Mouse (Mus musculus): ENCODE measurements around the gene Arhgap30. TPM values are rescaled to one million over a fixed set of nuclear protein-coding genes. Genes with fewer than 3 reads are reported as not detected.
A peak's percentile ranks its signal among the peaks of the same experiment; 100 is the strongest.

Arhgap30 gene
- polyA plus RNA-seq, 1 experiment from 2014 or later = 1.3 TPM

DNA sequence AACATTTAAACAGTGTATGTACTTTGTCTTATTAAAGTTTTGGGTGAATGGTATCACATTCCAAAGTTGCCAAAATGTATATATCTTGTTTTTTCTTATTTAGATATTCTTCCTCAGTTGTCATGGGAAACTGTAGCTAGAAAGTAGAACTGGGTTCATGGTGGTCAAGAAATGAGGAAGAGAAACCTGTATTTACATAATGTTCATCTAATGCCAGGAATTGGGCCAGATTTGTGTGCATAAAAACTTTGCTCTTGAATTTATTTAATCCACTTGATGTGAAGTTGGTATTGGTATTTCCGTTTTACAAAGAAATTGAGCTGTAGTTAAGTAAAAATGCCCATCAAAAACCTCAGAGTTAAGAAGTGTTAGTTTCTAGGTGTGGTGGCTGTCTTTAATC is 21.5 kb downstream of the Arhgap30 start:
- no peak for TF ChIP-seq CTCF (IDR thresholded peaks at IDR 0.05; ENCODE audit: low read depth)
- no peak overlapping the region for H3K4me3 ChIP-seq (ENCODE audit: low read depth, low read length)
- WGBS = 95% methylated on average over 1 of the region's 1 CpGs
- H3K36me3 ChIP-seq (ENCODE audit: control insufficient read depth, insufficient read depth) = peaks cover 1% of the 10 kb centered on the region; the same call in 1 of the 2 replicates
- H3K9me3 ChIP-seq (ENCODE audit: control insufficient read depth) = no peaks in the 10 kb centered on the region
- no peak overlapping the region for H3K9ac ChIP-seq (ENCODE audit: low read depth, low read length)
- no peak for ATAC-seq
- no peaks in the 10 kb centered on the region for H3K4me1 ChIP-seq (replicated peaks; ENCODE audit: control insufficient read depth, insufficient read depth, low read length)
- no peak overlapping the region for H3K4me2 ChIP-seq (replicated peaks; ENCODE audit: low read depth)
- no peak overlapping the region for H3K27ac ChIP-seq (ENCODE audit: low read depth, low read length)
- 0 out of 2 replicates have a peak, but pooled peaks cover 6% of the 10 kb centered on the region for H3K27me3 ChIP-seq (replicated peaks; ENCODE audit: control insufficient read depth, insufficient read depth, low read length)

DNA sequence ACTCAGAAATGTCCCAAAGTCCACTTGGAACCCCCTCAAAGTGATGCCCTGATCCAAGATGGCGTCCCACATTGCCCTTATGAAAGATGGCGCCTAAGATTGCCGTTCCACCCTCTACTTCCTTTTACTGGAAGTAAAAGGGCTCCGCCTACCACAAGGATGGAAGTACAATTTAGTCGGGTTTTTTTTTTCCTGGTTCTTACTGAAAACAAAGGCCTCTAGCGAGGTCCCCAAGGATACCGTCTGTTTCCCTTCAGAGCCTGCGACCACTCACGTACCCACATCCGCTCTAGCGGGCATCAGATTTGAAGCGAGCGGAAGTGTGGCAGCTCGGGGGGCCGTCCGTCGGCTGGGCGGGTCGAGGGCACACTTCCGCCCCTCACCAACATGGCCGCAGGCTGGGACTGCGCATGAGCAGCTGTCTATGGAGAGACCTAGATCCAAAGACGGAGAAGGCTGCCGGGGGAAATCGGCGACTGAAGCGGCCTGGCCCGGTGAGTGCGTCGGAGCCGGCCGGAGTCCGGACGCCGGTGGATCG is 22.3 kb downstream of the Arhgap30 start, which contains the start of gene Usf1:
Usf1 (plus strand) TSS at position 367 of the 538 bp plus-strand sequence.
- peak; percentile 95 for ATAC-seq
- Histone ChIP-seq H3K4me1 (replicated peaks; ENCODE audit: control insufficient read depth, insufficient read depth, low read length) (no peaks in the 10 kb centered on the region), H3K9me3 (ENCODE audit: control insufficient read depth) (no peaks in the 10 kb centered on the region), H3K27ac (ENCODE audit: low read depth, low read length) (peak within 1 kb of the TSS; percentile 91), H3K36me3 (ENCODE audit: control insufficient read depth, insufficient read depth) (peaks cover 9% of the 10 kb centered on the region), H3K9ac (ENCODE audit: low read depth, low read length) (peak within 1 kb of the TSS; percentile 93), H3K27me3 (replicated peaks; ENCODE audit: control insufficient read depth, insufficient read depth, low read length) (0 out of 2 replicates have a peak, but pooled peaks cover 6% of the 10 kb centered on the region), H3K4me3 (ENCODE audit: low read depth, low read length) (peak within 1 kb of the TSS; percentile 100), H3K4me2 (replicated peaks; ENCODE audit: low read depth) (peak within 1 kb of the TSS; percentile 72)
- 0% methylated on average over 36 of the region's 36 CpGs for WGBS
- 0 out of 2 replicates have a peak, but pooled peaks have one; percentile 2 for TF ChIP-seq CTCF (IDR thresholded peaks at IDR 0.05; ENCODE audit: low read depth)

GRCm38 (mm10) chr1:171411492-171411941 is 22.8 kb downstream of the Arhgap30 start:
- no peaks in the 10 kb centered on the region for H3K9me3 ChIP-seq (ENCODE audit: control insufficient read depth)
- H3K4me1 ChIP-seq (replicated peaks; ENCODE audit: control insufficient read depth, insufficient read depth, low read length) = no peaks in the 10 kb centered on the region
- no peak for TF ChIP-seq CTCF (IDR thresholded peaks at IDR 0.05; ENCODE audit: low read depth)
- H3K4me2 ChIP-seq (replicated peaks; ENCODE audit: low read depth) = peak overlapping the region; percentile 72
- peak overlapping the region; percentile 100 for H3K4me3 ChIP-seq (ENCODE audit: low read depth, low read length)
- under 1% methylated on average over 39 of the region's 39 CpGs for WGBS
- peaks cover 14% of the 10 kb centered on the region for H3K36me3 ChIP-seq (ENCODE audit: control insufficient read depth, insufficient read depth)
- ATAC-seq = peak; percentile 64
- peak overlapping the region; percentile 91 for H3K27ac ChIP-seq (ENCODE audit: low read depth, low read length)
- H3K27me3 ChIP-seq (replicated peaks; ENCODE audit: control insufficient read depth, insufficient read depth, low read length) = 0 out of 2 replicates have a peak, but pooled peaks cover 6% of the 10 kb centered on the region
- peak overlapping the region; percentile 93 for H3K9ac ChIP-seq (ENCODE audit: low read depth, low read length)

DNA sequence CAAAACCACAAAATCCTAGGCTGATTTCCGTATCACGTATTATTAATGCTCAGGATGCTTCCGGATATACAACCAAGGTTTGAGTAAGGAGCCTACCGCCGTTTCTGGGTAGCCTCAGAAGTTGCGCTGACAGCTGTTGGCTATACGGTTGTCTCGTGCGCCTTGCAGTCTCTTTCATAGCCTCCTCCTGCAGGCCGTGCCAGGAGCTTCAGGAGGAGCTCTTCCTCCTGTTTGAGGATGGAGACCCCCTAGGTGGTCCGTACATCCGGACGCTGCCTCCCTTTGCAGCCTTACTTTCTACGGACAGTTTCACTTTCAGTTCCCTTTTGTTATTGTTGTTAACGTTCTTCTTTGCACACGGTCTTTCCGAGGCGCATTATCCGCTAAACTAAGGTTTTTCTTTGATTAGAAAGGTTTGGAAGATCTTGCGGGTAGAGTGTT is 23.3 kb downstream of the Arhgap30 start:
- Histone ChIP-seq H3K9ac (ENCODE audit: low read depth, low read length) (peak overlapping the region; percentile 93), H3K4me3 (ENCODE audit: low read depth, low read length) (peak overlapping the region; percentile 100), H3K4me1 (replicated peaks; ENCODE audit: control insufficient read depth, insufficient read depth, low read length) (no peaks in the 10 kb centered on the region), H3K27me3 (replicated peaks; ENCODE audit: control insufficient read depth, insufficient read depth, low read length) (0 out of 2 replicates have a peak, but pooled peaks cover 6% of the 10 kb centered on the region), H3K27ac (ENCODE audit: low read depth, low read length) (peak overlapping the region; percentile 91), H3K9me3 (ENCODE audit: control insufficient read depth) (no peaks in the 10 kb centered on the region), H3K36me3 (ENCODE audit: control insufficient read depth, insufficient read depth) (peaks cover 18% of the 10 kb centered on the region), H3K4me2 (replicated peaks; ENCODE audit: low read depth) (peak overlapping the region; percentile 72)
- ATAC-seq = peak; percentile 17; the same call in 1 of the 2 replicates
- TF ChIP-seq CTCF (IDR thresholded peaks at IDR 0.05; ENCODE audit: low read depth) = peak; percentile 43
- under 1% methylated on average over 20 of the region's 20 CpGs for WGBS

GRCm38 (mm10) chr1:171412446-171412845 is 23.7 kb downstream of the Arhgap30 start:
- WGBS = 49% methylated on average over 3 of the region's 3 CpGs
- H3K36me3 ChIP-seq (ENCODE audit: control insufficient read depth, insufficient read depth) = peaks cover 23% of the 10 kb centered on the region
- no peak for TF ChIP-seq CTCF (IDR thresholded peaks at IDR 0.05; ENCODE audit: low read depth)
- no peak for ATAC-seq
- H3K9me3 ChIP-seq (ENCODE audit: control insufficient read depth) = no peaks in the 10 kb centered on the region
- H3K27me3 ChIP-seq (replicated peaks; ENCODE audit: control insufficient read depth, insufficient read depth, low read length) = 0 out of 2 replicates have a peak, but pooled peaks cover 6% of the 10 kb centered on the region
- H3K9ac ChIP-seq (ENCODE audit: low read depth, low read length) = peak overlapping the region; percentile 93
- peak overlapping the region; percentile 91 for H3K27ac ChIP-seq (ENCODE audit: low read depth, low read length)
- peak overlapping the region; percentile 72 for H3K4me2 ChIP-seq (replicated peaks; ENCODE audit: low read depth)
- no peaks in the 10 kb centered on the region for H3K4me1 ChIP-seq (replicated peaks; ENCODE audit: control insufficient read depth, insufficient read depth, low read length)
- peak overlapping the region; percentile 100 for H3K4me3 ChIP-seq (ENCODE audit: low read depth, low read length)

- 77% methylated on average over 8 of the region's 8 CpGs for WGBS
- Histone ChIP-seq H3K4me1 (replicated peaks; ENCODE audit: control insufficient read depth, insufficient read depth, low read length) (no peaks in the 10 kb centered on the region), H3K4me3 (ENCODE audit: low read depth, low read length) (no peak overlapping the region), H3K4me2 (replicated peaks; ENCODE audit: low read depth) (no peak overlapping the region), H3K27me3 (replicated peaks; ENCODE audit: control insufficient read depth, insufficient read depth, low read length) (0 out of 2 replicates have a peak, but pooled peaks cover 6% of the 10 kb centered on the region), H3K9me3 (ENCODE audit: control insufficient read depth) (no peaks in the 10 kb centered on the region), H3K9ac (ENCODE audit: low read depth, low read length) (no peak overlapping the region), H3K36me3 (ENCODE audit: control insufficient read depth, insufficient read depth) (peaks cover 33% of the 10 kb centered on the region), H3K27ac (ENCODE audit: low read depth, low read length) (no peak overlapping the region)
- ATAC-seq = no peak
- TF ChIP-seq CTCF (IDR thresholded peaks at IDR 0.05; ENCODE audit: low read depth) = no peak
Measured at GRCm38 (mm10) chr1:171413608-171414007, 24.9 kb downstream of the Arhgap30 start.
